Mouse (Mus musculus): ENCODE measurements around the gene Msantd2.

Msantd2 gene

DNA sequence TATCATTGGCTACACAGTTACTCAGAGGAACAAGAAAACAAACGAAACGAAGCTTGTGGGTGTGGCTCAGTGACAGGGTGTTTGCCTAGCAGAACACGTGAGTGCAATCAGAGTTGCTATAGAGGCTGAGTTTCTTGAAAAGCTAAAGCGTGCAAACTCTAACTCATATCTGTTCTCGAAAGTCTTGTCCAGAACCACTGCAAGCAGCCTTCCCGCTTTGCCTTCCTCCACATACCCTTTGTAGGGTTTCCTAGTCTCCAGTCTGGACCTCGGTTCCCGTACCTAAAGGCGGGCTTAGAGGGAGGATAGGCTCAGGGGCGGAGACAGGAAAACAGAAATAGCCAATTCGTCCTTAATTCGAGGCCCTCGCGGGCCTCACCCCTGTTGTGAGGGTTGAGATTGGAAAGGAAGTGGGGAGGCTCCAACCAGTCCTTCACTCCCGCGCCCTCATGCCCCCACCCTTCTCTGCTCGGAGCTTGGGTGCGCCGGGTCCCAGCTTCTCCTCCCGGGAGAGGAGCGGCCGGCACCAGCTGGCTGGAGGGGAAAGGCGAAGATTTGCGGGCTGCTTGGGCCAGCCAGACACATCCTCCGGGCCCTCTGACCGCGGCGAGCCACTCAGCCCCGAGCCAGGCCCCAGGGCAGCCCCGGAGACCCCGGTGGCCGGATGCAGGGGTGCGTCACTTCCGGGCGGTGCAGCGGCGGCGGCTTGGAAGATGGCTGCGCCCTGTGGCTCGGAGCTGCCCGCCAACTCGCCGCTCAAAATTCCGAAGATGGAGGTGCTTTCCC lies at the start of gene Msantd2:
Gene Msantd2, plus strand, starts transcription at position 709 of the 786 bp plus-strand sequence.
- peak; percentile 89 for DNase-seq (ENCODE audit: low spot score)

DNA sequence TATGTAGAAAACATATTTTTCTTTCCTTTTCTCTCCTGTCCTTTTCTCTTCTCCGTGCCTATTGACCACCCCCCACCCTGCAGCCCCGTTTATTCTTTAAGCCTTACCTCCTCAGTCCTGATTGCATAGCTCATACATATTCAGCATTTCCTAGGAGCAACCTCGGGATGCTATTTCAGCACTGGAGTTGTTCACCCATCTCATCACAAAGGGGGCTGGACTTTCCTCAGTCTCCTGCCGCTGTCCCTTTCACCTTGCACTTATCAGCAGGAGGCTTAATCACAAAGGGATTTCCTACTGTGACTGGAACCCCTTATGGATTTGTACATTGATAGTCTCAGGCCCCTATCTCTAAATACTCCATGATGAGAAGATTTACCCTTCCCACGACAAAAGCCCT lies 36.7 kb upstream of the Msantd2 start:
- DNase-seq (ENCODE audit: low spot score), result no peak

DNA sequence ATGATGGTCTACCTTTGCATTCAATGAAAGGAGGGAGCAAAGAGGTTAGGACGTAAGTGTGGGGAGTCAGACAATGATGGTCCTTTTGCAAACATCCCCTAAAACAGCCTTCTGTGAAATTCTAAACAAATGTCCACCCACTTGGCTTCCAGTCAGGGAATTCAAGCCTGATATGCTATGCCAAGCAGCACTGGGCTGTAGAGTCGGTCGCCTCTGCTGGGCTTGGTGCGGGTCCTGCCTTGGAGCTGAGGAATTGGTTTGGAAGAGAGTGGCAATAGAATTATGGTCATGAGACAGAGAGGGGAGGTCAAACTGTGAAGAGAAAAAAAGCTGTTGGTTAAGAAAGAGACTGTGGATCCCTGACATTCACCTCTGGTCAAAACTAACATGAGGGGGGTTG lies 35.8 kb upstream of the Msantd2 start:
- no peak for DNase-seq (ENCODE audit: low spot score)

DNA sequence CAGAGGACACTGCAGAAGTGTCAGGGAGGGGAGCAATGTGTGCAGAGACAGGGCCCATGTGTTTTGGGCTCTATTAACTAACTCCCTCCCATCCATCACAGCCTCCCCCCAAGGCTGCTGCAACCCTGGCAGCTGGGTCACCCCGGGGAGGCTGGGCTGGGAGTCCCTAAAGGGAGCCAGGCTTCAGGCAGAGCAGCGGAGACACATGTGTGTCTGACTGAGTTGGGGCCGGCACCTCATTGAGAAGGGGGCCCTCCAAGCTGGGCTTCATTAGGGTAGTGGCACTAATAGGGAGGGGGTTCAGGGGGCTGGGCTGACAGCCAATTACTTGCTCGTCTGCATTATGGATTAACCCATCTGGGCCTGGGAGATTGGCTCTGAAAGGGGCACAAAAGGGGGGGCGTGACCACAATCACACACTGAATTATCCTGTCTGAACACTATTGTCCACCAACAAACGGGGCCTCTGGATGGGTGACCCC lies 35.1 kb upstream of the Msantd2 start:
- no peak for DNase-seq (ENCODE audit: low spot score)

DNA sequence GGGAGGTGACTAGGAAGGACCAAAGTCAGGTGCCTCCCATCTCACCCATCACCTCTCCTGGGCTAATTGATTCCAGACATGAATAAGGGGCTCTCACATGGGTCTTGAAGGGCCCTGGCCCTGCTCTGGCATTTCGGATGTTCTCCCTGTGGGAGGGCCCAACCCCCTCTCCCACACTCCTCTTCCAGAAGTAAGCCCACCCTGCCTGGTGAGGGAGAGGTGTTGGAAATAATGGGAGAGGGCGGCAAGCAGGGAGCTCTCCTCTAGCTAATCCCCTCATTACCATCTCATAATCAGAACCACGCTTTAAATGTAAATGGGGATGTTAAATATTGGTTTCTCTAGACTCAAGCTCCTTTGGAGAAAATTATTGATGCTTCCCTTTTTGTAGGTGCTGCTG lies 34.1 kb upstream of the Msantd2 start:
- DNase-seq (ENCODE audit: low spot score), result no peak

DNA sequence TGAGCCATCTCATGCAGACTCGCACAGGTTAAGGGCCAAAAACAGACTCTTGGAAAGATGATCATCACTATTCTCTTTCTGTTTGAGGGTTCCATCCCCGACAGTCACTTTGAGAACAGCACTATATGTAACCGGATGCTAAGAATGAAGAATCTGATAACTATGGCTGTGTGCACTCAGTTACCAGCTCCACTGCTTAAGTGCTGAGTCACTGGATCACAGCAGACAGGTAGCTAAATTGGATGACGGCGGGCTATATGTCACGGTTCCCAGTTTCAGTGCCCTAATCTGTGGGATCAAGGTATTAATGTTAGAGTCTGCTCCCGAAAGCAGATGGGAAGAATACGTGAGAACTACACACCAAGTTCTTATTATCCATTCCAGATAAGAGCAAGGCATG lies 33.3 kb upstream of the Msantd2 start:
- no peak for DNase-seq (ENCODE audit: low spot score)

DNA sequence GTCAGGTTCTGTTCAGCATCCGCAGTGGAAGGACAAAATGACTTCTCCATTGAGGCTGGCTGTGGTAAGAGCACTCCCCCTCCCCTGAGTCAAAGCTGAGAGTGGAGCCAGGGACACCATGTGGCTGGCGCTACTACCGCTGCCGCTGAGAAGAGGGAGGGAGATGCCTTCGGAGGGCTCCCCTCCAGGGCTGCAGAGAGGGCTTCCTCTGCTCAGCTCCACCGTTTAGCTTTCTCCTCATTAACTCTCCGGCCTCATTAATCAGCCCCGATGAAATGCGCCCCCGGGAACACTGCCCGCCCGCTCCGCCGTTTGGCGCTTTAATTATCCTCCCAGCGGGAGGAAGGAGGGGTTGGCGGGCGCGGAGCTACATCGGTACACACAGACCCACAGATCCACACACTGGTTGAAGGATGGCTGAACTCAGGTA lies 32.6 kb upstream of the Msantd2 start:
- DNase-seq (ENCODE audit: low spot score), result no peak

DNA sequence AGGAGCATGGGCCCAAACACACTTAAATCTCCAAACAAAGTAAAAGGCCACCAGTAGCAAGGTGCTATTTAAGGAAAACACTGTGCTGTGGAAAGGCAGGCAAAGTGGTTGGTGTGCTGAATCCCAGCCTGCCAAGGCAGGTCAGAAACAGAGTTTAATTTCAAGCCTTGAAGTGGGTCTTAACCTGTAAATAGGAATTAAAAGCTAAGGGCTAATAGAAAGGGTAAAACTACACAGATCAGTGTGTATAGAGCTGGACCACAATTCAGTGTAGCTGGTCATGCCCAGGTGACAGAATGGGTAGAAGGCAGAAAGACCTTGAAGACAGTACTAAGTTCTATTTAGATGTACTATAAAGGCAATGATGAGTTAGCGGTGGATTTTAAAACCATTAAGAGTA lies 32.0 kb upstream of the Msantd2 start:
- DNase-seq (ENCODE audit: low spot score), result no peak

DNA sequence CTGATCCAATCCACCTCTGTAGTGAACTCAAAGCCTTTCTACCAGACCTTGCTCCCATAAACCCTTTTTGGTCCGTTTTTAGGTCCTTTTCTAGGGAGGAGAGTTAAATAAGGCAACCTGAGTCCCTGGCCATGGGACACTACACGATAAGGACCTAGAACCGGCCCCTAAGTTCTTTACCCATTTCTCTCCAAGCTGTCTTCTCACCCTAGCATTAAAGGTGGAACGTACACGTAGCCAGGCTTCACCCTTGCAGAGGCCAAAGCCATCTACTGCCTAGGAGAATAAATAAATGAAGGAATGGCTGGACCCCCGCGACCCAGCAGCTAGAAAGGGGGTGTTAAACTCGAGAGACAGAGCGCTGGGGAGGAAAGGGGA lies 29.5 kb upstream of the Msantd2 start:
- DNase-seq (ENCODE audit: low spot score), result no peak

DNA sequence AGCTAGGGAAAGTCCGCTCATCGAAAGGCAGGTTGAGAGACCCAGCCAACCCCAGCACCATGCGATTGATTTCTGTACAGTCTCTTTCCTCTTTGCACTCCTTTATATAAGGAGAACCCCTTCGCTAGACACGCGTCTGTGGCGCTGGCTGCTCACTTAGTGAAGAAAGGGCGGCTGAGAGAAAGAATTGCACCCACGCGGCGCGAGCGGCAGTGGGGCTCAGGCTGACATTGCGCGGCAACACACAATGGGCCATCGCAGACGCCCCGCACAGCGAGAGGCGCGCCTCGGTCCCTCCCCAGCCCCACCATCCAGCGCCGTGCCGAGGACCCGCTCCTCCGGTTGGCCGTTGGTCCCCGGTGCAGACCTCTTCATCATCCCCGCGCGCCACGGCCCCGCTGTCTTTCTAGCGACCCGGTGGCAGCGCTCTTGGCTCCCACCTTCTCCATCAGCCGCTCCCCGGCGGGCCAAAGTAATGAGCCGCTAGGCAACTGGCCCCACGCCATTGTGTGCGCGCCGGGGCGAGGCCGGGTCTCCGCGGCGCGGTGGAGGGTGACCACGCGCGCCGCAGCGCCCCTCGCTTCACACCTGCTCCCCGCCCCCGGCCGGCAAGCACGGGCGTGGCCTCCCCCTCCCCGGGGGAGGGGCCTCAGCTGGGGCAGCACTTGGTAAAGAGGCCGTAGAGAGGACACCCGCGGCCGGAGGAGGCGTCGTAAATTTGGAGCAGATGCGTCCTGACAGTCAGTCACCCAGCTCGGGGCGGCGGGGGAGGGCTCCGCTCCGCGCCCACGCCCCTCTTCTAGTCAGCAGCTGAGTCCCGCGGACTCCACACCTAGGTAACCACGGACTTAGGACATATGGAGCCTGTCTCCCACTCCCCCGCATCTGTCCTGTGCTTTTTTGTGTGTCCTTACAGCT lies 28.8 kb upstream of the Msantd2 start:
- DNase-seq (ENCODE audit: low spot score), result peak; percentile 16

DNA sequence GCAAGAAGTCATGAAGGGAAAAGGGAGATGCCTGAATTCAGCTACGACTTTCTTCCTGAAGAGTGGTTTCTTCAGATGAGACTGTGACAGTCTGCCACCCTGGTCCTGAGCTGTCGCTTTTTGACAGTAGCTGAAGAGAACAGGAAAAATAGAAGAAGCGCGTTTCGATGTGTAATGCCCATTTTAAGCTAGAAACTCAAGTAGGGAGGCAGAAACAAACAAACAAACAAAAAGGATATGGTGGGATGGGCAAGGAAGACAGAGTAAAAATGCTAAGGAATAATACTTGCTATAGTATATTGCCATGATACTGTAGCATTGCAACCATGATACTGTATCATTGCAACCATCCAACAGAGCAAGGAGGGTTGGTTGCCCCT lies 28.2 kb upstream of the Msantd2 start:
- no peak for DNase-seq (ENCODE audit: low spot score)

DNA sequence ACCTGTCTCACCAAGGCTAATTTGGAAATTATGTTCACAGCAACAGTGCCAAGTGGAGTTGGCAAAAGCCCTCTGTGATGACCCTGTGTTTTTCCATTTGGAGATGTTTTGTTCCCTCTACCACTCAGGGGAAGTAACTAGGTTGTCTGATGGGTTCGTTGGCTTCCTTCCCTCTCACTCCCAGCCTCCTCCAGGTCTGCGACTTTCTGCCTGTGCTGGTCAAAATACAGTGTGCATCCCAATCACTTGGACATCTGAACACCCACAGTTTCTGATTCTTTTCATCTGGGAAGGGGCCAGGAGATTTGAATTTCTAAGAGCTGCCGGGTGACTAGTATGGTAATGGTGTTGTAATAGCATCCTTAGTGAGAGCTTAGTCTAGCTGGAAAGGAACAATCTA lies 27.5 kb upstream of the Msantd2 start:
- no peak for DNase-seq (ENCODE audit: low spot score)

DNA sequence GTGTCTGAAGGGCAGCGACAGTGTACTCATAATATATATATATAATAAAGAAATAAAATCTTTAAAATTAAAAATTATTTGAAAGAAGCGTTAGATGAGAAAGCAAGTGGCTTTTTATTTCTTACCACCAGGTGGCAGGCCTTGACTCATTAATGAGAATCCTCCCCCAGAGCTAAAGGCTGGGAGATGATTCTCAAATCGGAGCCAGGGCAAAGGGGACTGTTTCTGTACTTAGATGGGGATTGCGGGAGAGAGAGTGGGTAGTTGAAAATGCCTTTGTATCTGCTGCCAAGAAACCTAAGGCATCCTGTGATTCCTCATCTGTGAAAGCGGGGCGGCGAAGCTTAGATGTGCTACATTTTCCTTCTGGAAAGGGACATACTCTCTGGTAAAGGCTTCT lies 26.4 kb upstream of the Msantd2 start:
- DNase-seq (ENCODE audit: low spot score), result peak; percentile 49

DNA sequence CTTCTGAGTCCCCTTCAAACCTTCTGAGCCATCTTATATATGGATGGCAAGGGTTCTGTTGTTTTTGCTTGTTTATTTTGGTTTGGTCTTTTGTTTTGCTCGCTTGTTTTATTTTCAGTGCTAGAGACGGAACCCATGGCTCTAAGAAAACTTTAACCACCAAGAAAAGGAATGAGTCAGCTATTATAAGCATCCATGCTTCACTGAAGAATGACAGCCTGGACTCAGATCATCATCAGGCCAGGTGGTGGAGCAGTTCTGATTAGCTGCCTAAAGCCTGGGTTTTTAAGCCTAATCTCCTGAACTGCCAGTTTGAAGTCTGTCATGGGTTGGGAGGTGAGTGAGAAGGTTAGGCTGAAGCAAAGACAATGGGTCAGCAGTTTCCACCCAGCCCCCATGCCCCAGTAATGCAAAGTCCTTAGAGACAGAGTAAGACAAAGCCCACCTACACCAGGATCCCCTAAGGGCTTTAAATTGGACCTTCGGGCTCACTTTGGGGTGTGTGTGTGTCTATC lies 15.5 kb upstream of the Msantd2 start:
- no peak for DNase-seq (ENCODE audit: low spot score)

DNA sequence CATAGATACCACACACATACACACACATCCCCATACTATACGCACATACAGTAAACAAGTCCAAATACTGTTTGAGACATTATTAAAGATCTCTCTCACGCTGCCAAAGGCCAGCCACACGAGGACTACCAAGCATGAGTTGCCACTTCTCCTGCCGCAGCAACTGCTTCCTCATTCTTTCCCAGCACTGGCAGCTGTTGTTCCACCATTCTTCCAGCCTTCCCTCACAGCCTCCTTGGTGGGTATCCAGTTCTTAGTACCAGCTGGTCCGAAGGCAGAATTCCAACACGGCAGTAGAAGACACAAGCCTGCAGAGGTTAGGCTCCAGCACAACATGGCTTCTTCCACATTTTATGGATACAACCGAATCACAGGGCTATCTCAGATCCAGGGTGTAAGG lies 14.2 kb upstream of the Msantd2 start:
- no peak for DNase-seq (ENCODE audit: low spot score)

DNA sequence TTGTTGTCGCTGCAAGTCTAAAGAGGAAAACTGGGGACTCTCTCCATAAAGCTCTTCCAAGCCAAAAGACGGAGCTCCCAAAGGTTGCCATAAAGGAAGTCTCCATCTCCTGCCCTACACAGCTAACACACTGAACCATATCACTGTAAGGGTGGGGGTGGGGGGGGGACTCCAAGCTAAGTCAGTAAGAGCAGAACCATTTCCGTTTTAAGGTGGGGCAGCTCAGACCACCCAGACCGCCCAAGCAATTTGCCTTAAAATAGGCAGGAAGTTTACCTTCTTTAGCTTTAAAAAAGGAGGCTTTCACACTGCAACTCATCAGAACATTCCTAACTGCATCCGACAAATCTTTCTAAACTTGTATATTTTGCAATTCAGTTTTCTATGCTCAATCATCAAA lies 4.0 kb upstream of the Msantd2 start:
- no peak for DNase-seq (ENCODE audit: low spot score)

DNA sequence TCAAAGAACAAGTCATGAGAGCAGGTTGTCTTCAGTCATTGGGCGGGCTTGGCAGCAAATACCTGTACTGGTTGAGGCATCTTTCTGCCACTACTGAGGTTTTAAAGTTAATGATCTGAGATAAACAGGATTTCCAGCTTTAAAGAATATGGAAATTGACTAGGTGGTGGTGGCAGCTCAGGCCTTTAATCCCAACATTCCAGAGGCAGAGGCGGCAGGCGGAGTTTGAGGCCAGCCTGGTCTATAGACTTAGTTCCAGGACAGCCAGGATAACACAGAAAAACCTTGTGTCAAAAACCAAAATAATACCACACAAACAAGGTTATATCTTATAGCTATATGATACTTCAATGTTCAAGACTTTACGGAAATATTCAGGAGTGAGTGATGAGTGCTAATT lies 1.1 kb upstream of the Msantd2 start:
- DNase-seq (ENCODE audit: low spot score), result no peak

DNA sequence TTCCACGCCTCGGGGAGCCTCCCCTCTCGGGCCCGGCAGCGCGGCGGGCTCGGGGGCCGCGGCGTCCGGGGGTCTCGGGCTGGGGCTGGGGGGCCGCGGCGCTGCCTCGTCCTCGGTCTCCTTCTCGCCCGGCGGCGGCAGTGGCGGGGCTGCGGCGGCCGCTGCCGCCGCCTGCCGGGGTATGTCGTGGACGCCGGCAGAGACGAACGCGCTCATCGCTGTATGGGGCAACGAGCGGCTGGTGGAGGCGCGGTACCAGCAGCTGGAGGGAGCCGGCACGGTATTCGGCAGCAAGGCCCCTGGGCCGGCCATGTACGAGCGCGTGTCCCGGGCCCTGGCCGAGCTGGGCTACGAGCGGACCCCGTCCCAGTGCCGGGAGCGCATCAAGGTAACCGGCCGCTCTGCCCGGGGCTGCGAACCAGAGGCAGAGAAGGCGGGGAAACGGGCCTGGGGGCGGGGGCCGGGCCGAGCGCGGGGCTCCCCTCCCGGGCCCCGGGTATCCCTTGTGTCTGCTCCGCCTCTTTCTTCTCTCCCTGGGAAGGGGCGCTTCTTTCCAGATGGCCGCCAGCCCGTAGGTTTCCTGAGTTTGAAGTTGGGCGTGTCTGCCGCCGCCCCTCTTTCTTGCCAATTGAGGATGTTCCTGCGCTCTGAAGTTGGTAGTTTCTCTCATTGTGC lies 464 bp downstream of the Msantd2 start:
- DNase-seq (ENCODE audit: low spot score), result peak; percentile 15

DNA sequence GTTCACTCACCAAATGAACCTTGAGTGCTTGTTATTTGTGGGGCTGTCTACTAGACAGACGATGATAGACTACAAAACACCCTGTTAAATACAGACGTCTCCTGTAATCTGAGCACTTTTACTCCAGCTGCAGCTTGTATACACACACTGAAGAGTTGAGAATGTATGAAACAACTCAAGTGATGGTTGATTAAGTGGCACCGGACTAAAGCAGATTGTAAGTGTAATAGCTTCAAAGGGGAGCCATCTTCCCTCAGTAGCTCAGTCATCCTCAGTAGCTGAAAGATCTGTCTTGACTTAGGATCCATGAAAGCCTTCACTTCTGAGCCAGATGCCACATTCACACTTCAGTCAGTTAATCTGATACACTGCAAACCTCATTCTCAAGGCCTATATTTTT lies 6.6 kb downstream of the Msantd2 start:
- DNase-seq (ENCODE audit: low spot score), result no peak

DNA sequence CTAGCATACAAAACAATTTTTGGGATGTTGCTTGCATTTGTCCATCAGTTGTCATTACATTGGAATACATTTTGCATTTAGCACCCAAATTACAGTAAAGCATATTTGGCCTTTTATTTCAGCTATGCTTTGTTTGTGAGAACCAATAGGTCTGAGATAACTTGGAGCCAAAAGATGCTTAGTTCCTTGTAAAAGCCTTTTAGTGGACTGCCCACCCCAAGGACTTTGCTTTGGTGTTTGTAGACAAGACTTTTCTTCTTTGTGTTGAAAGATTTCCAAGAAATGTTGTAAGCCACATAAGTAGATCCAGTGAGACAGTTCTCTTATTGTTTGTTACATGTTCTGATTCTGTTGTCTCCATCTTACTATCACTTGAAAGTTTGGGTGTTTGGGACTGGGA lies 7.2 kb downstream of the Msantd2 start:
- no peak for DNase-seq (ENCODE audit: low spot score)

DNA sequence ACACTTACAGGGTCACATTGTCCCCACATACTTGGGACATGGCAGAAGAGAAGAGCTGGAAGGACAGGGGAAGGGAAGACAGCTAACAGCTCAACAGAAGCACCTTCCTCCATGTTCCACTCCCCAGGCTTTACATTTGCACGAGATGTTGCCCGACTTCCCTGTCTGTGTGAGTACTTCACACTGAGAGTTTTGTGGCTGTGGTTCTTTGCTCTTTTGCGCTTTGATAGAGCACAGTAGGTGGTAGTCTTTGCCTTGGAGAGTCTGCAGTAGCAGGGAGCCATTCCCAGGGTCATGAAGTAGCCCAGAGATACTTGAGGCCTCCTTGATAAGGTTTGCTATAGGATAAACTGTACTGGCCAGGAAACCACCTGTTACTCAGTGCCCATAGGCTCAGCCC lies 11.1 kb downstream of the Msantd2 start:
- DNase-seq (ENCODE audit: low spot score), result no peak

DNA sequence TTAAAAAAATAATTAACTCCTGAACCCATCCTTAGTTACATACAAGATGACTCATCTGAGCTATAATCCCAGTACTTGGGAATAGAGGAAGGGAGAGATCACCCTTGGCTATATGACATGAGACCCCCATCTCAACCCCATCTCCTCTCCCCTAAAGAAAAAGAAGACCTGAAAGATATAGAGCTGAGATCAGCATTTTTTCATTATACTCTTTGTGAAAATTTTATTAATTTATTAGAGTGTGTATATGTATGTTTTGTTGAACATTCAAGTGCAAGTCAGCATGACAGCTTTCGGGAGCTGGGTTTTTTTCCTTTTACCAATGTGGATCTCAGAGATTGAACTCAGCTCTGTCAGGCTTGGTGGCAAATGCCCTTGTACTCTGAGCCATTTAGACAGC lies 12.1 kb downstream of the Msantd2 start:
- no peak for DNase-seq (ENCODE audit: low spot score)
